21 mouse cellular contexts compared by ENCODE assay signal in genomic region chr4:13451260-13451659, GRCm38 (mm10).
DNase-seq lines count a peak whose midpoint lies in the region; ATAC-seq lines count a peak whose summit lies in the region.
"Had no signal": no experiment of that assay in that cellular context is flagged by ENCODE, and none has a peak within 500 bp of the region (broad histone marks: within the 10 kb centered on the region; RNA-seq: fewer than 3 reads in every experiment).

No protein-coding gene starts in this region.

- DNase-seq in hindbrain, embryonic 14.5 days (ENCODE audit: low spot score): no peak
- no peak for DNase-seq in hindbrain, embryonic 10.5 days (ENCODE audit: low spot score)
- no peak for DNase-seq in lung, adult 18-20 months
- DNase-seq in left cerebral cortex, adult 11 months (ENCODE audit: low spot score): no peak
- DNase-seq: adrenal gland, adult 2 months; B cell, adult 2 months; cerebellum, adult 18-20 months; cerebellum, postnatal 14 days; gastrocnemius, postnatal 25 days; heart, adult 2 months; kidney, adult 8-10 months; kidney, postnatal 25 days had no signal

- H3K36me3 ChIP-seq in hindbrain, embryonic 14.5 days (replicated peaks; ENCODE audit: control insufficient read depth, insufficient read depth): no peaks in the 10 kb centered on the region
- H3K36me3 ChIP-seq in hindbrain, embryonic 10.5 days: no peaks in the 10 kb centered on the region
- no peaks in the 10 kb centered on the region for H3K36me3 ChIP-seq in forebrain, embryonic 15.5 days
- no peaks in the 10 kb centered on the region for H3K36me3 ChIP-seq in hindbrain, embryonic 16.5 days (ENCODE audit: control insufficient read depth, insufficient read depth, low read length)
- H3K36me3 ChIP-seq in neural tube, embryonic 15.5 days: no peaks in the 10 kb centered on the region
- H3K36me3 ChIP-seq: G1E had no signal

- no peak overlapping the region for H3K4me3 ChIP-seq in hindbrain, embryonic 14.5 days (replicated peaks; ENCODE audit: low read length)
- no peak overlapping the region for H3K4me3 ChIP-seq in hindbrain, embryonic 10.5 days
- H3K4me3 ChIP-seq in forebrain, embryonic 15.5 days: no peak overlapping the region
- H3K4me3 ChIP-seq in hindbrain, embryonic 16.5 days (ENCODE audit: low read length): no peak overlapping the region
- no peak overlapping the region for H3K4me3 ChIP-seq in neural tube, embryonic 15.5 days (replicated peaks)
- H3K4me3 ChIP-seq: heart, adult 2 months; layer of hippocampus, adult 2 months had no signal

- no peaks in the 10 kb centered on the region for H3K9me3 ChIP-seq in hindbrain, embryonic 14.5 days (ENCODE audit: control insufficient read depth, low read length)
- H3K9me3 ChIP-seq in hindbrain, embryonic 10.5 days: no peaks in the 10 kb centered on the region
- no peaks in the 10 kb centered on the region for H3K9me3 ChIP-seq in forebrain, embryonic 15.5 days
- no peaks in the 10 kb centered on the region for H3K9me3 ChIP-seq in hindbrain, embryonic 16.5 days (ENCODE audit: control insufficient read depth, low read length)
- no peaks in the 10 kb centered on the region for H3K9me3 ChIP-seq in neural tube, embryonic 15.5 days (replicated peaks)
- H3K9me3 ChIP-seq: G1E had no signal

- 38% methylated on average over 4 of the region's 4 CpGs for WGBS in hindbrain, embryonic 14.5 days
- 77% methylated on average over 4 of the region's 4 CpGs for WGBS in hindbrain, embryonic 10.5 days
- WGBS in forebrain, embryonic 15.5 days: 31% methylated on average over 4 of the region's 4 CpGs
- WGBS in hindbrain, embryonic 16.5 days: 47% methylated on average over 4 of the region's 4 CpGs
- WGBS in neural tube, embryonic 15.5 days: 33% methylated on average over 4 of the region's 4 CpGs

- H3K9ac ChIP-seq in hindbrain, embryonic 14.5 days: no peak overlapping the region
- H3K9ac ChIP-seq in forebrain, embryonic 15.5 days (replicated peaks): no peak overlapping the region
- no peak overlapping the region for H3K9ac ChIP-seq in hindbrain, embryonic 16.5 days (ENCODE audit: low read depth, low read length)
- H3K9ac ChIP-seq in neural tube, embryonic 15.5 days (replicated peaks): no peak overlapping the region

- H3K27me3 ChIP-seq in hindbrain, embryonic 14.5 days (ENCODE audit: control insufficient read depth, insufficient read depth, low read length): no peaks in the 10 kb centered on the region
- H3K27me3 ChIP-seq in hindbrain, embryonic 10.5 days (ENCODE audit: insufficient read depth, poor library complexity, severe bottlenecking): no peaks in the 10 kb centered on the region
- no peaks in the 10 kb centered on the region for H3K27me3 ChIP-seq in forebrain, embryonic 15.5 days
- H3K27me3 ChIP-seq in hindbrain, embryonic 16.5 days (replicated peaks; ENCODE audit: control insufficient read depth, insufficient read depth, low read length): no peaks in the 10 kb centered on the region
- H3K27me3 ChIP-seq in neural tube, embryonic 15.5 days (replicated peaks): no peaks in the 10 kb centered on the region
- H3K27me3 ChIP-seq: CH12.LX, Patski had no signal

- no peak for ATAC-seq in hindbrain, embryonic 14.5 days (ENCODE audit: low FRiP score)
- no peak; the same call in 1 of the 2 replicates for ATAC-seq in forebrain, embryonic 15.5 days (replicated peaks)
- 0 out of 2 replicates have a peak, but pooled peaks have one; percentile 56 for ATAC-seq in hindbrain, embryonic 16.5 days
- no peak for ATAC-seq in neural tube, embryonic 15.5 days (ENCODE audit: low FRiP score)
- ATAC-seq: inflammation-experienced regulatory T-cells, adult 6 months; lung, postnatal 0 days; Patski had no signal

- peaks cover 14% of the 10 kb centered on the region; the same call in 1 of the 2 replicates for H3K4me1 ChIP-seq in hindbrain, embryonic 14.5 days (replicated peaks; ENCODE audit: control insufficient read depth, insufficient read depth, low read length)
- no peaks in the 10 kb centered on the region for H3K4me1 ChIP-seq in hindbrain, embryonic 10.5 days (replicated peaks)
- peaks cover 2% of the 10 kb centered on the region; the same call in 1 of the 2 replicates for H3K4me1 ChIP-seq in forebrain, embryonic 15.5 days
- no peaks in the 10 kb centered on the region for H3K4me1 ChIP-seq in hindbrain, embryonic 16.5 days (ENCODE audit: control insufficient read depth, insufficient read depth, low read depth, low read length)
- 0 out of 2 replicates have a peak, but pooled peaks cover 2% of the 10 kb centered on the region for H3K4me1 ChIP-seq in neural tube, embryonic 15.5 days

- peak overlapping the region; percentile 63 for H3K27ac ChIP-seq in hindbrain, embryonic 14.5 days
- no peak overlapping the region for H3K27ac ChIP-seq in hindbrain, embryonic 10.5 days
- H3K27ac ChIP-seq in forebrain, embryonic 15.5 days (replicated peaks): peak overlapping the region; percentile 29; the same call in 1 of the 2 replicates
- H3K27ac ChIP-seq in hindbrain, embryonic 16.5 days (ENCODE audit: low read depth, low read length): no peak overlapping the region
- H3K27ac ChIP-seq in neural tube, embryonic 15.5 days (replicated peaks): peak overlapping the region; percentile 60; the same call in 1 of the 2 replicates
- H3K27ac ChIP-seq: heart, adult 2 months; layer of hippocampus, adult 2 months had no signal

- H3K4me2 ChIP-seq in hindbrain, embryonic 14.5 days (replicated peaks): peak overlapping the region; percentile 33
- no peak overlapping the region for H3K4me2 ChIP-seq in forebrain, embryonic 15.5 days (replicated peaks)
- H3K4me2 ChIP-seq in hindbrain, embryonic 16.5 days (ENCODE audit: low read length): no peak overlapping the region
- peak overlapping the region; percentile 17 for H3K4me2 ChIP-seq in neural tube, embryonic 15.5 days

Comparison
In these comparisons a context has a peak if more than half of its experiments do, and no peak if none do; other contexts are left out.
1. H3K27ac ChIP-seq: peak in hindbrain, embryonic 14.5 days (single experiment), forebrain, embryonic 15.5 days (single experiment) and neural tube, embryonic 15.5 days (single experiment); none in hindbrain, embryonic 10.5 days (single experiment) and hindbrain, embryonic 16.5 days (single experiment).
2. H3K4me2 ChIP-seq: peak in hindbrain, embryonic 14.5 days (single experiment) and neural tube, embryonic 15.5 days (single experiment); none in forebrain, embryonic 15.5 days (single experiment) and hindbrain, embryonic 16.5 days (single experiment).